Mouse (Mus musculus): ENCODE measurements around the gene Hist1h2ao. TPM values are rescaled to one million over a fixed set of nuclear protein-coding genes. Genes with fewer than 3 reads are reported as not detected.

Gene Hist1h2ao
- polyA plus RNA-seq, 1 experiment from 2014 or later = not detected

Small RNA genes within 50 kb of the gene (microRNA-seq; reads per million reads assigned to microRNA genes)
- gene Gm19658 = not detected
- not detected for gene Gm44346
- not detected for gene Gm44466

Other genes starting within 250 kb of the Hist1h2ao start
- gene Olfr1364, start 228.7 kb upstream of the Hist1h2ao start, polyA plus RNA-seq (2015; fragmentation: Nextera tagmentation; extraction: Ambion mirVana) = not detected in 2 replicates
- gene Olfr1362, start 196.4 kb upstream of the Hist1h2ao start, polyA plus RNA-seq (2015; fragmentation: Nextera tagmentation; extraction: Ambion mirVana) = not detected in 2 replicates
- not detected in 2 replicates for gene Olfr11, start 167.9 kb upstream of the Hist1h2ao start, polyA plus RNA-seq (2015; fragmentation: Nextera tagmentation; extraction: Ambion mirVana)
- gene Olfr1361, start 147.1 kb upstream of the Hist1h2ao start, polyA plus RNA-seq (2015; fragmentation: Nextera tagmentation; extraction: Ambion mirVana) = not detected in 2 replicates
- not detected in 2 replicates for gene Olfr1360, start 133.1 kb upstream of the Hist1h2ao start, polyA plus RNA-seq (2015; fragmentation: Nextera tagmentation; extraction: Ambion mirVana)
- not detected in 2 replicates for gene Olfr1359, start 112.4 kb upstream of the Hist1h2ao start, polyA plus RNA-seq (2015; fragmentation: Nextera tagmentation; extraction: Ambion mirVana)
- 2.0 and 3.0 TPM in 2 replicates for gene Hist1h2bl, start 94.3 kb upstream of the Hist1h2ao start, polyA plus RNA-seq (2015; fragmentation: Nextera tagmentation; extraction: Ambion mirVana)
- gene Hist1h2ai, start 94.0 kb upstream of the Hist1h2ao start, polyA plus RNA-seq (2015; fragmentation: Nextera tagmentation; extraction: Ambion mirVana) = 25.5 and 29.4 TPM in 2 replicates
- gene Hist1h3h, start 92.8 kb upstream of the Hist1h2ao start, polyA plus RNA-seq (2015; fragmentation: Nextera tagmentation; extraction: Ambion mirVana) = 11.8 and 14.4 TPM in 2 replicates
- 4.5 and 5.5 TPM in 2 replicates for gene Hist1h2bm, start 88.4 kb upstream of the Hist1h2ao start, polyA plus RNA-seq (2015; fragmentation: Nextera tagmentation; extraction: Ambion mirVana)
- 1.8 and 3.1 TPM in 2 replicates for gene Hist1h4j, start 75.4 kb upstream of the Hist1h2ao start, polyA plus RNA-seq (2015; fragmentation: Nextera tagmentation; extraction: Ambion mirVana)
- 3.1 and 6.3 TPM in 2 replicates for gene Hist1h4k, start 60.0 kb upstream of the Hist1h2ao start, polyA plus RNA-seq (2015; fragmentation: Nextera tagmentation; extraction: Ambion mirVana)
- gene Hist1h2ak, start 56.6 kb upstream of the Hist1h2ao start, polyA plus RNA-seq (2015; fragmentation: Nextera tagmentation; extraction: Ambion mirVana) = 43.1 and 47.1 TPM in 2 replicates
- gene Hist1h2bn, start 56.3 kb upstream of the Hist1h2ao start, polyA plus RNA-seq (2015; fragmentation: Nextera tagmentation; extraction: Ambion mirVana) = 5.5 and 6.1 TPM in 2 replicates
- gene Hist1h1b, start 29.8 kb upstream of the Hist1h2ao start, polyA plus RNA-seq (2015; fragmentation: Nextera tagmentation; extraction: Ambion mirVana) = 41.4 and 42.0 TPM in 2 replicates
- 137 and 172 TPM in 2 replicates for gene Hist1h3i, start 27.1 kb upstream of the Hist1h2ao start, polyA plus RNA-seq (2015; fragmentation: Nextera tagmentation; extraction: Ambion mirVana)
- 10.7 and 22.4 TPM in 2 replicates for gene Hist1h2an, start 23.2 kb upstream of the Hist1h2ao start, polyA plus RNA-seq (2015; fragmentation: Nextera tagmentation; extraction: Ambion mirVana)
- 2.1 and 3.1 TPM in 2 replicates for gene Hist1h2bp, start 23.0 kb upstream of the Hist1h2ao start, polyA plus RNA-seq (2015; fragmentation: Nextera tagmentation; extraction: Ambion mirVana)
- 23.1 and 31.1 TPM in 2 replicates for gene Hist1h2bq, start 268 bp upstream of the Hist1h2ao start, polyA plus RNA-seq (2015; fragmentation: Nextera tagmentation; extraction: Ambion mirVana)
- not detected in 2 replicates for gene Hist1h4m, start 1.3 kb downstream of the Hist1h2ao start, polyA plus RNA-seq (2015; fragmentation: Nextera tagmentation; extraction: Ambion mirVana)
- 19.5 and 22.5 TPM in 2 replicates for gene Hist1h4n, start 21.7 kb downstream of the Hist1h2ao start, polyA plus RNA-seq (2015; fragmentation: Nextera tagmentation; extraction: Ambion mirVana)
- gene Hist1h2ap, start 23.0 kb downstream of the Hist1h2ao start, polyA plus RNA-seq (2015; fragmentation: Nextera tagmentation; extraction: Ambion mirVana) = 3,976 and 4,351 TPM in 2 replicates
- 26.7 and 30.8 TPM in 2 replicates for gene Hist1h2br, start 23.3 kb downstream of the Hist1h2ao start, polyA plus RNA-seq (2015; fragmentation: Nextera tagmentation; extraction: Ambion mirVana)
- 11.6 and 13.3 TPM in 2 replicates for gene Zfp184, start 134.6 kb downstream of the Hist1h2ao start, polyA plus RNA-seq (2015; fragmentation: Nextera tagmentation; extraction: Ambion mirVana)
- 0.09 and 0.32 TPM in 2 replicates for gene Pom121l2, start 170.7 kb downstream of the Hist1h2ao start, polyA plus RNA-seq (2015; fragmentation: Nextera tagmentation; extraction: Ambion mirVana)
- gene Prss16, start 199.3 kb downstream of the Hist1h2ao start, polyA plus RNA-seq (2015; fragmentation: Nextera tagmentation; extraction: Ambion mirVana) = 11.2 and 36.4 TPM in 2 replicates
- 8.1 and 8.2 TPM in 2 replicates for gene Hist1h2ah, start 225.1 kb downstream of the Hist1h2ao start, polyA plus RNA-seq (2015; fragmentation: Nextera tagmentation; extraction: Ambion mirVana)
- gene Hist1h2bk, start 225.4 kb downstream of the Hist1h2ao start, polyA plus RNA-seq (2015; fragmentation: Nextera tagmentation; extraction: Ambion mirVana) = 7.0 and 7.4 TPM in 2 replicates
- gene Hist1h4i, start 230.9 kb downstream of the Hist1h2ao start, polyA plus RNA-seq (2015; fragmentation: Nextera tagmentation; extraction: Ambion mirVana) = 27.2 and 29.1 TPM in 2 replicates
- gene Hist1h2ag, start 232.5 kb downstream of the Hist1h2ao start, polyA plus RNA-seq (2015; fragmentation: Nextera tagmentation; extraction: Ambion mirVana) = 52.7 and 55.6 TPM in 2 replicates
- 15.7 and 16.0 TPM in 2 replicates for gene Hist1h2bj, start 232.7 kb downstream of the Hist1h2ao start, polyA plus RNA-seq (2015; fragmentation: Nextera tagmentation; extraction: Ambion mirVana)

Measured in lung, embryonic 15.5 days (tissue).